Mouse (Mus musculus) layer of hippocampus, postnatal 14 days (tissue): Measurements from ENCODE around the gene Ltk. TPM values are rescaled to one million over a fixed set of nuclear protein-coding genes. Genes with fewer than 3 reads are reported as not detected.
A peak's percentile ranks its signal among the peaks of the same experiment; 100 is the strongest.

Source experiments
- DNase-seq, 2 experiments: peaks; one replicate each; pipeline ENCODE4 v3.0.0; 2021 to 2022; ENCODE audit warnings: low spot score in 2 of 2, mixed read lengths in 1 of 2
- long read RNA-seq, 2 experiments: library from polyadenylated mRNA; stranded (forward); transcript quantifications; one replicate each; pipeline ENCODE4 v2.0.0; 2021
- total RNA-seq, 2 experiments: library from RNA; stranded (reverse); gene quantifications; 2 replicates each; pipeline ENCODE4 v1.2.3; 2021

Ltk gene
- total RNA-seq = 10 to 100 TPM in 1 of 2 experiments, 1 to 10 TPM in 1; 6.0 to 10.5 TPM
- long read RNA-seq, experiment 1, partial matches to known transcripts = 6 of 15 reads
- long read RNA-seq, experiment 1, other reads (novel, unspliced or antisense) = 8 of 15 reads
- long read RNA-seq, experiment 2, partial matches to known transcripts = 5 of 13 reads
- long read RNA-seq, experiment 2, other reads (novel, unspliced or antisense) = 7 of 13 reads

- DNase-seq = no peak
Measured at GRCm38 (mm10) chr2:119760251-119760650, at the start of gene Ltk. Ltk (minus strand) TSS chr2:119760431.

- DNase-seq = no peak
Measured at GRCm38 (mm10) chr2:119808881-119809280, 48.6 kb upstream of the Ltk start.

- no peak for DNase-seq
Measured at GRCm38 (mm10) chr2:119808438-119808837, 48.2 kb upstream of the Ltk start.

- peak in 1 of 2 experiments; percentile 2 for DNase-seq
Measured at GRCm38 (mm10) chr2:119805536-119805935, 45.3 kb upstream of the Ltk start.

DNA sequence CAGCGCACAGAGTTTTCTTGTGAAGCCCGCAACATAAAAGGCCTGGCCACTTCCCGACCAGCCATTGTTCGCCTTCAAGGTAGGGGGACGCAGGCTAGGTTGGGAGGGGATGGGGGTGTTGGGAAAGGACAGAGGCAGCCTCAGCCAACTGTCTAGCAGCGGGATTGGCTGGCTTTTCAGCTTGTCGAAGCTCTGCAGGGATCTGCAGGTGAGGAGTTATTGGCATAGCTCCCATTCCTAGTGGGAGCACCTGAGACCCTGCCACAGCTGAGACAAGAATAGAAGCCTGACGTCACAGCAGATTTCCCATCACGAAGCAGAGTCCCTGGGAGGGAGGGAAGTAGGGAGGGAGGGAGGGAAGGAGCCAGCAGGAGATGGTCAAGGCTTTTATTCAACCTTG lies 44.5 kb upstream of the Ltk start:
- peak in 1 of 2 experiments; percentile 1 for DNase-seq

DNA sequence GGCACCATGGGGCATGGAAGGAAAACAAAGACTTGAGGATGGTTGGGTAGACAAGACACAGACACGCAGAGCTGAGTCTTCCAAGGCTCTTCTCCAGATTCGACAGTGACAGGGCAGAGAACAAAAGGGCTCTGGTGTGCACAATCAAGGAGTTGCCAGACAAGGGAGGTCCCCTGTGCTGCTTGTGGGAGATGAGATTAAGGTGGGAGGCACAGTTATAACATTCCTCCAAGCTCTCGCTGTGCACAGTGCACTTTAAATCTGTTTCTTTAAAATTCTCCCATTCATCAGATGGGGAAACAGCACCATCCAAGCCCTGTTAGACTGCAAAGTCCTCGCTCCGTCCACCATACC lies 44.0 kb upstream of the Ltk start:
- DNase-seq = no peak

- DNase-seq = peak in 1 of 2 experiments; percentile 20
Measured at GRCm38 (mm10) chr2:119803618-119804274, 43.5 kb upstream of the Ltk start.

- peak in 1 of 2 experiments; percentile 2 for DNase-seq
Measured at GRCm38 (mm10) chr2:119802767-119803617, 42.8 kb upstream of the Ltk start.

GRCm38 (mm10) chr2:119800876-119801846 lies 40.9 kb upstream of the Ltk start:
- DNase-seq = peak in 1 of 2 experiments; percentile 17

DNA sequence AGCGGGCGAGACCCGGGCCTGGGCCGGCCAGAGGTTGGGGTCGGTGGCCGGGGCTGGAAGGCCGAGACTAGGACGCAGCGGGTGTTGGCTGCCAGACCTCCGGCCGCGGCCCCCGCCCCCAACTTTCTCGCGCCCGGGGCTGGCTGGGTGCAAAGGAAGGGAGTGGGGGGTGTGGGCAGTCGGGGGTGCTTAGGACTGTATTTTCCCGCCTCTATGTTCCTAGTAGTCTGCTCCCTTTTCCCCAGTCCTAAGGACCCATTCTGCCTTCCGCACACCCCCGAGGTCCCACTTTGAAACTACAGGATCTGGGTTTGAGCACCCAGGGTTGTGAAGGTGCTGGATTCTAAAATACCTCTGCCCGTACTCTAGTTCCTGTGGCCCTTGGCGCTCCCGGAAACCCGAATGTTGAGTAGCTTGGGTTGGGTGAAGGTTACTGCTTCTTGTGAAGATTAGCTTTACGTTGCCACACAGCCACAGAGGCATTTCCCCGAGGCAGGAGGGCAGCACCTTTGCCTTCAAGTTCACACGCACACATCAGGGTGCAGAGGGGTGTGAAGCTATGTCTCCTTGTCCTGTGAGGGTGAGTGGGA lies 39.8 kb upstream of the Ltk start:
- peak in 1 of 2 experiments; percentile 5 for DNase-seq

DNA sequence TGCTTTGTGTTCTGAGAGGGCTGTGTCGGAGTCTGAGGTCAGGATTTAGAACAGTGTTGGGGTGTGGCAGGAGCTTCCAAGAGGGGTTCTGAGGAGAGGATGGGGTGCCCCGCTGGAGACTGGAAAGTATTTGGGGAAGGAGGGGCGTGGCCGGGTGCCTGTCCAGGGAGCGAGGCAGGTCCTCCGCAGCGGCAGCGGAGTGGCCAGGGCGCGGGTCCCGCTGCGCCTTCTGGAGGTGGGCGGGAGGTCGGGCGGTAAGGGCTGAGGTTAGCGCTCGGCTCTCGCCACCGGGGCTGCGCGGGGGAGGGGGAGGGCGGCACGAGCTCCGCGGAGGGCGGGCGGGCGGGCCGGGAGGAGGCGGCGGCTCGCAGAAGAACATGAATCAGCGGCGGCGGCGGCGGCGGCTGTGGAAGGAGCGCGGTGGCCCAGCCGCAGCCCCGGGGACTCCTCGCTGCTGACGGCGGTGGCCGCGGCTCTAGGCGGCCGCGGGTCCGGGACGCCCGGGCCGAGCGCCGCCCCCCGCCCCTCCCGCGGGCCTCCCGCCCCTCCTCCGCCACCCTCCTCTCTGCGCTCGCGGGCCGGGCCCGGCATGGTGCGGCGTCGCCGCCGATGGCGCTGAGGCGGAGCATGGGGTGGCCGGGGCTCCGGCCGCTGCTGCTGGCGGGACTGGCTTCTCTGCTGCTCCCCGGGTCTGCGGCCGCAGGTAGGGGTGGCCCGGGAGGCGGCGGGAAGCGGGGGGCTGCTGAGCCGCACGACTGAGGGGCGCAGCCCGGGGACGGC lies 39.1 kb upstream of the Ltk start:
- DNase-seq = peak in 1 of 2 experiments; percentile 20

DNA sequence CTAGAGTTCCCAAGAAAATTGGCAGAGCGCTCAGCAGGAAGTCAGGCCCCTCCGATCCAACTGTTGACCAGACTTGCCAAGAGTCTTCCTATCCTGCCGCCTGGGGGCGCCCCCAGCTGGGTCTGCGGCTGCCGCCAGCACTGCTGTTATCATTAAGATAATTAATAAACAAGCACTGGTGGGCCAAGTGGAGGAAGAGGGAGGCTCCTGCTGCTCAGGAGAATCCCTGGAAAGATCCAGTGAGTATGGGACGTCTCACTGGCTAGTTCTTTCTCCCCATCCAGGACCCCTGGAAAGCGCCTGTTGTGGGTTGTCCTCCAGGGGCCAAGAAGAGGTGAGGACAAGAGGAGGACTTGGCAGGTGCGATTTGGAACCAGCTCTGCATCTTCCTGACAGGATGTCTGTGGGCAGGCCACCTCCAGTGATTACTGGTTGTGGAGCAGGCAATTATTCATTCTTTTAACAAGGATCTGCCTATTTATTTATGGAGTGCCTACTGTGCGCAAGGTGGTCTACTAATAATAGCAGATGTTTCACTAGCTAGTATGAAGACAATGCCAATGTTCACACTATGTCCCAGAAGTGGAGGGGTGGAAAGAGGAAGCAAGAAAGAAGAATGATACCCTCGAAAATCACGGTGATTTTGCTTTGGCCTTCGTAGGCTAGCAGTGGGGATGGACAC lies 38.2 kb upstream of the Ltk start:
- peak; percentile 64 to 70 for DNase-seq

GRCm38 (mm10) chr2:119797279-119797783 lies 37.1 kb upstream of the Ltk start, which contains the start of gene Tyro3:
Tyro3 (plus strand) TSS chr2:119797733.
- DNase-seq = no peak

DNA sequence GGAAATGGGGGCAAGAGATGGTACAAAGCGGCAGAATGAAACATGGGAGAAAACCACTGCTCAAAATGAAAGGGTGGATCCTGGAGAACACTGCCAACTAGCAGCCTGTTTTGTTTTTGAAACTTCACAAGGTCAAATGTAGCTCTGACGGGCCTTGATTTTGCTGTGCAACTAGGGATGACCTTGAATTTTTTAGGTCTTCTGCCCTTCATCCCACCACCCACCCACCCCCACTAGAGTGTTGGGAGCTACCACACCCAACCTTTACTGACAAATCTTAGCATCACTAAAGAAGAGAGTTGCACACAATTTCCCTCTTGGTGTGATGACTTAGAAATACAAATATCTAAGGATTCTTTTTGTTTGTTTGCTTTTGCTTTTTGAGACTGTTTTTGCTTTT lies 29.8 kb upstream of the Ltk start:
- DNase-seq = no peak

DNA sequence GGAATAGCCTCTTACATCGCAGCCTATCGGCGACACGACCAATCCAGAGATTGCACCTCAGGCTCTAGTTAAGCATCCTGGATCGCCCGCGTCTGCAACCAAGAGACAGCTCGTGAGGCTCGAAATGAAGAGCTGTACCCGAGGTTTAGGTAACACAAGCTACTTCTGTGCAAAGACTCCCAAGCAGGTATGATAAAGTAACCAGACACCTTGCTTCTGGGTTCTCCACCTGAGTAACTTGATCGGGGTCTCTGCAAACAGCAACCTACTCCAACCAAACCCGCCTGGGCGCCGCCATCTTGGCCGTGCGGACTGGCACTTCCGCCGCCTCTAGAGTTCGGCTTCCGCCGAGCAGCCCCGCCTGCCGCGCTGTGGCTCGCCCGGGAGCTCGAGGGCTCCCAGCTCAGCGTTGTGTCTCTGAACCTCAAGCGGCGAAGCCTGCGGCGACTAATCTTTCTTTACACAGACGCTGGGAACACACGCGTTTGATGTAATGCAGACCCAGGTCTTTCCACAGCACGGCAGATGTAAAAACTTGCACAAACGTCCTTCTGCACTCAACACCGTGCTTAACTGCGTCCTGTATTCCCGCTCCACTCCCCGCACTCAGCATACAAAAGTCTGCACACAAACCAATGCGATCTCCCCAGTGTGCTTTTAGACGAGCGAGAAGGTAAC lies 27.1 kb upstream of the Ltk start, which contains the start of gene Rpap1:
Gene Rpap1 (minus strand): TSS at position 332 of the 678 bp plus-strand sequence.
- peak; percentile 86 to 88 for DNase-seq

DNA sequence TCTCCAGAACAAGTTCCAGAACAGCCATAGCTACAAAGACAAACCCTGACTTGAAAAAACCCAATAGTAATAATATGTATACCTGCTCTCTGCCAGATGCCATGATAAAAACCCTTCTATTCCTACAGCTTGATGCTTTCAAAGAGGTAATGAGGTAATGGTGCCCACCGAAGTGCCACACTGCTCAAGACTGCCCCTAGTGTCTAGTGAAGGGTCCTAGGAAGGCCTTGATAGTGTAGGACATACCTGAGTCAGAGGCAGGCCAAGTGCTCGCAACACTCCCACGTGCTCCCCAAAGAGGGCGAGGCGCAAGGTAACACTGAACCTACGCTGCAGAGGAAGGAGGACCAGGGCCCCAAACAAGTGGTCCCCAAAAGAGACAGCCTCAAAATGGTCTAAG lies 7.0 kb upstream of the Ltk start:
- DNase-seq = no peak

DNA sequence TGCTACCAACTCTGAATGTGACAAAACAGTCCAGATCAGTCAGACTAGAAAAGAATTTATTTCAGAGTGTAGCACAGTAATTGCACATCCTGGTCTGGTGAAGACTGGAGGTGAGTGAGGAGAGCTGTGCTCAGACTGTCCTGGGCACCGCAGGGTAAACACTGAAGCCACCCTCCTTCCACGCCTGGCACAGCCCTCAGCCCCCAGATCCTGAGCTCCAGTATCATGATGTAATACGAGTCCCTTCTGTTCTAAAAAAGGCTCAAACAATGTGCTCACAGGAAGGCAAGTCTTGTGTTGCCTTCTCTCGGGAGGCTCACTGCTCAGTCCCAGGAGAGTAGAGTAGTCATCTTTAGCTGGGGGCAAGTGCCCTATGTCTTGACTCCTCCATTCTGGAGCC lies 3.7 kb upstream of the Ltk start:
- DNase-seq = no peak

GRCm38 (mm10) chr2:119762276-119762675 lies 2.0 kb upstream of the Ltk start:
- DNase-seq = no peak
